Mouse (Mus musculus): ENCODE data around the gene 1700042G07Rik.
"Not testable (repeated sequence)": the region's sequence is repeated elsewhere in the genome, so short reads cannot be mapped to it uniquely, and the experiment has no call there.

Gene 1700042G07Rik

GRCm38 (mm10) chr4:116208891-116209290 is 35.7 kb downstream of the 1700042G07Rik start:
- DNase-seq (ENCODE audit: low spot score in 2 of 2) = no peak

GRCm38 (mm10) chr4:116215895-116216605 is 42.9 kb downstream of the 1700042G07Rik start:
- DNase-seq (ENCODE audit: low spot score in 2 of 2) = no peak

- no peak for DNase-seq (ENCODE audit: low spot score in 2 of 2)
Observed at GRCm38 (mm10) chr4:116217046-116217445, 43.9 kb downstream of the 1700042G07Rik start.

GRCm38 (mm10) chr4:116217661-116218060 is 44.5 kb downstream of the 1700042G07Rik start:
- not testable (repeated sequence) for DNase-seq (ENCODE audit: low spot score in 2 of 2)

GRCm38 (mm10) chr4:116219056-116219455 is 45.9 kb downstream of the 1700042G07Rik start:
- DNase-seq (ENCODE audit: low spot score in 2 of 2) = no peak

- no peak for DNase-seq (ENCODE audit: low spot score in 2 of 2)
Observed at GRCm38 (mm10) chr4:116220071-116220650, 47.0 kb downstream of the 1700042G07Rik start.

GRCm38 (mm10) chr4:116220780-116221139 is 47.6 kb downstream of the 1700042G07Rik start:
- DNase-seq (ENCODE audit: low spot score in 2 of 2) = peak in 1 of 2 experiments; percentile 75

GRCm38 (mm10) chr4:116221140-116221851 is 48.1 kb downstream of the 1700042G07Rik start, which contains the start of gene Pik3r3:
Gene Pik3r3 (plus strand): TSS chr4:116221618.
- DNase-seq (ENCODE audit: low spot score in 2 of 2) = peak; percentile 98

GRCm38 (mm10) chr4:116221996-116222842 is 49.0 kb downstream of the 1700042G07Rik start:
- DNase-seq (ENCODE audit: low spot score in 2 of 2) = no peak

GRCm38 (mm10) chr4:116222843-116223119 is 49.6 kb downstream of the 1700042G07Rik start:
- no peak for DNase-seq (ENCODE audit: low spot score in 2 of 2)
